Mouse (Mus musculus): ENCODE results near the gene Plekhh3. TPM values are rescaled to one million over a fixed set of nuclear protein-coding genes. Genes with fewer than 3 reads are reported as not detected.
"Not testable (repeated sequence)": the region's sequence is repeated elsewhere in the genome, so short reads cannot be mapped to it uniquely, and the experiment has no call there.

The Plekhh3 gene
- polyA plus RNA-seq, 1 experiment from 2014 or later: 4.6 TPM

DNA sequence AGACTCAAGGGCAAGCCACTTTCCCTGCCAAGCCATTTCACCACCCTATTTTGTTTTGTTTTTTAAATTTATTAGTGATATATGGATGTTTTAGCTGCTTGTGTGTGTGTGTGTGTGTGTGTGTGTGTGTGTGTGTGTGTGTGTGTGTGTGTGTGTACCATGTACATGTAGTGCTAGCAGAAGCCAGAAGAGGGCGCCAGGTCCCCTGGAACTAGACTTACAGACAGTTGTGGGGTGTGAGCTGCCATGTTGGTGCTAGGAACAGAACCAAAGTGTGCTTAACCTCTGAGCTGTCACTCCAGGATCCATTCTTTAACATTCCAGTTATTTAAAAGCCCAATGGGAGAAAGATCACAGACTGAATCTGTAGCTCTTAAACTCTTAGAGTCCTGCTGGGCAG is 44.1 kb downstream of the Plekhh3 start:
- ATAC-seq: no peak
- 83% methylated on average over 1 of the region's 1 CpGs for WGBS
- Histone ChIP-seq H3K27ac (ENCODE audit: low read depth, low read length) (no peak overlapping the region), H3K4me1 (ENCODE audit: control insufficient read depth, insufficient read depth, low read length) (no peaks in the 10 kb centered on the region), H3K4me3 (ENCODE audit: low read depth, low read length) (no peak overlapping the region), H3K4me2 (ENCODE audit: low read length) (no peak overlapping the region), H3K27me3 (replicated peaks; ENCODE audit: control insufficient read depth, insufficient read depth, low read length) (no peaks in the 10 kb centered on the region), H3K36me3 (ENCODE audit: control insufficient read depth, insufficient read depth, low read length) (peaks cover 40% of the 10 kb centered on the region), H3K9me3 (replicated peaks; ENCODE audit: control insufficient read depth, low read length) (no peaks in the 10 kb centered on the region), H3K9ac (ENCODE audit: low read length) (no peak overlapping the region)
- no peak for DNase-seq (ENCODE audit: low spot score)

DNA sequence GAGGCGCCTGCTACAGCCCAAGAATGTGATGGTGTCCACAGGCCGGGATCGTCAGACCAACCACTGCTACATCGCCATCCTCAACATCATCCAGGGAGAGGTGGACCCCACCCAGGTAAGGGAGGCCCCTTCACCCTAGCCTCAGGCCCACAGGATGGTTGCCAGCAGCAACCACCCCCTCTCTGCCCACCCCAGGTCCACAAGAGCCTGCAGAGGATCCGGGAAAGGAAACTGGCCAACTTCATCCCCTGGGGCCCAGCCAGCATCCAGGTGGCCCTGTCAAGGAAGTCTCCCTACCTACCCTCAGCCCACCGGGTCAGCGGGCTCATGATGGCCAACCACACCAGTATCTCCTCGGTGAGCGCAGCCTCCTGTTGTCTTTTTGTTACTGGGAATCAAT is 46.1 kb downstream of the Plekhh3 start:
- not testable (repeated sequence) for H3K4me2 ChIP-seq (ENCODE audit: low read length); H3K4me3 ChIP-seq (ENCODE audit: low read depth, low read length); H3K9ac ChIP-seq (ENCODE audit: low read length); DNase-seq (ENCODE audit: low spot score); H3K4me1 ChIP-seq (ENCODE audit: control insufficient read depth, insufficient read depth, low read length); H3K27ac ChIP-seq (ENCODE audit: low read depth, low read length); H3K9me3 ChIP-seq (replicated peaks; ENCODE audit: control insufficient read depth, low read length); H3K27me3 ChIP-seq (replicated peaks; ENCODE audit: control insufficient read depth, insufficient read depth, low read length); ATAC-seq
- 95% methylated on average over 7 of the region's 9 CpGs for WGBS
- H3K36me3 ChIP-seq (ENCODE audit: control insufficient read depth, insufficient read depth, low read length): peaks cover 40% of the 10 kb centered on the region

DNA sequence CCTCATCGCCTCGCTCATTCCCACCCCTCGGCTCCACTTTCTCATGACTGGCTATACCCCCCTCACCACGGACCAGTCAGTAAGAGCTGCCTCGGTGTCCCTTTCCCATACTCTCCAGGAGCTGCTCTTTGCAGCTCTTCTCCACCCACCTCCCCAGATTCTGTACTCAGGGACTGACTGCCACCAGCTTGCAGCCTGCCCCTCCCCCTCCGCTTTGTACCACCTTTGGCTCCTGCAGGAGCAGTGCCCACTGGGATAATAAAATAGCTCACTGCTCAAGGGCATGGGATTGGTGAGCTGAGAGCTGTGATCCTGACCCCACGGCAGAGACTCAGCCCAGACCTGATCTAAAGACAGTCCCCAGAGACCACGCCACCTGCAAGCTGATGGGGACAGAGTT is 46.7 kb downstream of the Plekhh3 start:
- H3K27me3 ChIP-seq (replicated peaks; ENCODE audit: control insufficient read depth, insufficient read depth, low read length); H3K27ac ChIP-seq (ENCODE audit: low read depth, low read length); ATAC-seq; H3K4me1 ChIP-seq (ENCODE audit: control insufficient read depth, insufficient read depth, low read length); H3K9me3 ChIP-seq (replicated peaks; ENCODE audit: control insufficient read depth, low read length); H3K4me3 ChIP-seq (ENCODE audit: low read depth, low read length); DNase-seq (ENCODE audit: low spot score); H3K4me2 ChIP-seq (ENCODE audit: low read length); H3K9ac ChIP-seq (ENCODE audit: low read length): not testable (repeated sequence)
- peaks cover 40% of the 10 kb centered on the region for H3K36me3 ChIP-seq (ENCODE audit: control insufficient read depth, insufficient read depth, low read length)
- 98% methylated on average over 8 of the region's 8 CpGs for WGBS

DNA sequence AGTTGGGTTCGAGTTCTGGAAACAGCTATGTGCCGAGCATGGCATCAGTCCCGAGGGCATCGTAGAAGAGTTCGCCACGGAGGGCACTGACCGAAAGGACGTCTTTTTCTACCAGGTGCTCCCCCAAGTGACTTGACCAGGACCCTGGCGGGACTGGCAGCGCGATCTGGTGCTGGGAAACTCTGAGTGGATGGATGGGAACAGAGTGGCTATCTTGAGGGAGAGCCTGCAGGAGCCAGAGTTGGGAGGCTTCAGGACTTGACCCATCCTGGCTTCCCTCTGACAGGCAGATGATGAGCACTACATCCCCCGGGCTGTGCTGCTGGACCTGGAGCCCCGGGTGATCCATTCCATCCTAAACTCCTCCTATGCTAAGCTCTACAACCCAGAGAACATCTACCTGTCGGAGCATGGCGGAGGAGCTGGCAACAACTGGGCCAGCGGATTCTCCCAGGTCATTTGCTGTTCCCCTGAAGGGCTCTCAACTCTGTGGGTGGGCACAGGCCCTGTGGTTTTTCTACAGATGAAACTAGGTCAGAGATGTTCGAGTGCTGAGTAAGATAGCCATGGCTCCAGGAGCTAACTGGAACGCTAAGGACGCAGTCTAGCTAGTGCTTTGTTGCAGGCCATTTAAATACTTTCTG is 50.5 kb downstream of the Plekhh3 start:
- ATAC-seq (no peak), DNase-seq (ENCODE audit: low spot score) (no peak)
- Histone ChIP-seq H3K4me1 (ENCODE audit: control insufficient read depth, insufficient read depth, low read length) (peaks cover 21% of the 10 kb centered on the region), H3K4me2 (ENCODE audit: low read length) (peak overlapping the region; percentile 85), H3K27ac (ENCODE audit: low read depth, low read length) (peak overlapping the region; percentile 92), H3K36me3 (ENCODE audit: control insufficient read depth, insufficient read depth, low read length) (peaks cover 37% of the 10 kb centered on the region), H3K9me3 (replicated peaks; ENCODE audit: control insufficient read depth, low read length) (no peaks in the 10 kb centered on the region), H3K27me3 (replicated peaks; ENCODE audit: control insufficient read depth, insufficient read depth, low read length) (no peaks in the 10 kb centered on the region), H3K4me3 (ENCODE audit: low read depth, low read length) (peak overlapping the region; percentile 88), H3K9ac (ENCODE audit: low read length) (peak overlapping the region; percentile 92)
- 21% methylated on average over 19 of the region's 19 CpGs for WGBS

DNA sequence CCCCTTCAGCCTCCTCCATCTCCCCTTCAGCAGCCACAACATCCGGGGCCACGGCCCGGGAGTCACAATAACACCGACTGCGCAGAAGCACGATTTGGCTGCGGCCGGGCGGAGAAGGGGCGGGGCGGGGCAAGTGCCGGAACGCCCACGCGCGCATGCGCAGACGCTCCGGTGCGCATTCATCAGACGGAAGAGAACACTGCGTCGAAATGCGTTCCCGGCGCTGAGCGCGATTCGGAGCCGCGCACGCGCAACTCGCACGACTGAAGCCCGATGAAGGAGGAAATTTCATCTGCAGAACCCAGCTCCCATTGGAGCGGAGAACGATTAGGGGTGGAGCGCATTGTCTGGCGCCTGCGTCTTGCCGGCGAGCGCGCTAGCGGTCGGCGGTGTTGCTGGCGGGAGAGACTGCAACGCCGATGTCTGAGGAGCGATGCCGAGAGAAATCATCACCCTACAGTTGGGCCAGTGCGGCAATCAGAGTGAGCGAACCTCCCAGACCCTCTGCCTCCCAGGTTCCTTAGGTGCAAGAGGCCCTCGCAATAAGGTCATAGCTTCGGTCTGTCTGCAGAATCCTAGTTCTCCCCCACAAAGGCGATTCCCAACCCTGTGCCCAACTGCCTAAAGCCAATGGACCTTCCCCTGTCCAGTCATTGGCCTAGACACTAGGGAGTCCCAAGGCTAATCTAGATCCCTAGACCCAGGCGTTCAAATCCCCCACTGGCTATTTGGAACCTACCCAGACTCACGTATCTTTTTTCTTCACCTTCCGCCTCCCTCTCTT is 51.2 kb downstream of the Plekhh3 start, which contains the start of the genes Retreg3 and Tubg1:
Gene Retreg3 (minus strand): TSS at position 133 of the 784 bp plus-strand sequence.
Gene Tubg1 (plus strand): TSS at position 178 of the 784 bp plus-strand sequence.
- peaks cover 25% of the 10 kb centered on the region for H3K4me1 ChIP-seq (ENCODE audit: control insufficient read depth, insufficient read depth, low read length)
- WGBS: under 1% methylated on average over 61 of the region's 61 CpGs

DNA sequence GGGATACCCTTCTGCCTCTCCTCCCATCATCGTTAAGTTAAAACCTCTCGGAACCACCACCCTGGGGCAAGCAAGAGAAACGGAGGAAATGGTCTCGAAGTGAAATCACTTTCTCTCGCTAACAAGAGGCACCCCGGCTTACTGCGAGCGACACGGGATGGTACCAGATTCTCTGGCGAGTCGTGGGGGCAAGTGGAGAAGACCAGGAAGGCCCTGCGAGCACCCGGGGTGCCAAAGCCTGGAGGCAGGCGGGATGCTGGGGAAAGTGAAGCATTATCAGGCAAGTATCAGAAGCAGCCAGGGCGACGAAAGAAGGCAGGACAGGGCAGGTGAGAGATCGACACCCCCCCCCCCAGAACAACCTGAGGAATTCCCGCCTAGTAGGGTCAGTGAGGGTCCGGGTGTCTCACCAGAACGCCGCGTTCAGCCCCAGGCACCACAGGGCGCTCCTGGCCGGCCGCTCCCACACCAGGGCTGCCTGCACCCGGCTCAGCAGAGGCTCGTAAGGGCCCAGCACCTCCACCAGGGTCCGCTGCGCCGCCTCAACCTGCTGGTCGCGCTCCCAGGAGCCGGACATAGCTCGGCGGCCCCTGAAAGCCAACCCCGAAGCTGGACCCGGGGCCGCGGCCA is 51.9 kb downstream of the Plekhh3 start:
- peaks cover 25% of the 10 kb centered on the region; the same call in 1 of the 2 replicates for H3K36me3 ChIP-seq (ENCODE audit: control insufficient read depth, insufficient read depth, low read length)
- under 1% methylated on average over 39 of the region's 39 CpGs for WGBS
- H3K9me3 ChIP-seq (replicated peaks; ENCODE audit: control insufficient read depth, low read length): no peaks in the 10 kb centered on the region
- H3K27ac ChIP-seq (ENCODE audit: low read depth, low read length): peak overlapping the region; percentile 85
- DNase-seq (ENCODE audit: low spot score): no peak
- no peaks in the 10 kb centered on the region for H3K27me3 ChIP-seq (replicated peaks; ENCODE audit: control insufficient read depth, insufficient read depth, low read length)
- H3K9ac ChIP-seq (ENCODE audit: low read length): peak overlapping the region; percentile 96
- H3K4me1 ChIP-seq (ENCODE audit: control insufficient read depth, insufficient read depth, low read length): peaks cover 25% of the 10 kb centered on the region
- peak; percentile 76 for ATAC-seq
- H3K4me3 ChIP-seq (ENCODE audit: low read depth, low read length): peak overlapping the region; percentile 88
- peak overlapping the region; percentile 96 for H3K4me2 ChIP-seq (ENCODE audit: low read length)

More for the DNA sequence above, 51.2 kb downstream of the Plekhh3 start, which contains the start of the genes Retreg3 and Tubg1:
- Histone ChIP-seq H3K9me3 (replicated peaks; ENCODE audit: control insufficient read depth, low read length) (no peaks in the 10 kb centered on the region), H3K27me3 (replicated peaks; ENCODE audit: control insufficient read depth, insufficient read depth, low read length) (no peaks in the 10 kb centered on the region), H3K4me2 (ENCODE audit: low read length) (peak within 1 kb of the TSS; percentile 96), H3K27ac (ENCODE audit: low read depth, low read length) (peak within 1 kb of the TSS; percentile 92), H3K4me3 (ENCODE audit: low read depth, low read length) (peak within 1 kb of the TSS; percentile 88), H3K36me3 (ENCODE audit: control insufficient read depth, insufficient read depth, low read length) (peaks cover 29% of the 10 kb centered on the region; the same call in 1 of the 2 replicates), H3K9ac (ENCODE audit: low read length) (peak within 1 kb of the TSS; percentile 96)
- ATAC-seq (peak; percentile 97), DNase-seq (ENCODE audit: low spot score) (peak; percentile 100)

DNA sequence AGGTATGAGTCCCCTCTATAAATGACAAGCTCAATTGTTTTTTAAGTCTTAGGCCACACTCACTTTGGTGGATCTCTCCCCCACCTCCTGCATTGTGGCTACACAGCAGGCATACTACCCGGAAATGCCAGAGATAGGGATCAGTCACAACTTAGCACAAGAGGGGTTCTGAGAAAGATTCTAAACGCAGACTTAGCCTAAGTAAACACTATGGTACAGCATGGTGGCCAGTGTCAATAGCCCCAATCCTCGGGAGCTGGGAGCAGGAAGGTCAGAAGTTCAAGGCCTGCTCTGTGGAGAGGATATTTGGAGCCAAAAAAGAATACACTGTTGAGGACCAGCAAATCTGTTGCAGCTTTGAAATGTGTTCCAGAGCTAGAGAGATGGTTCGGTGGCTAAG is 53.0 kb downstream of the Plekhh3 start:
- H3K9ac ChIP-seq (ENCODE audit: low read length): peak overlapping the region; percentile 96
- no peak for ATAC-seq
- WGBS: 64% methylated on average over 4 of the region's 4 CpGs
- H3K4me3 ChIP-seq (ENCODE audit: low read depth, low read length): peak overlapping the region; percentile 88
- peaks cover 25% of the 10 kb centered on the region for H3K4me1 ChIP-seq (ENCODE audit: control insufficient read depth, insufficient read depth, low read length)
- H3K4me2 ChIP-seq (ENCODE audit: low read length): peak overlapping the region; percentile 96
- no peaks in the 10 kb centered on the region for H3K27me3 ChIP-seq (replicated peaks; ENCODE audit: control insufficient read depth, insufficient read depth, low read length)
- no peak overlapping the region for H3K27ac ChIP-seq (ENCODE audit: low read depth, low read length)
- H3K36me3 ChIP-seq (ENCODE audit: control insufficient read depth, insufficient read depth, low read length): peaks cover 17% of the 10 kb centered on the region; the same call in 1 of the 2 replicates
- no peak for DNase-seq (ENCODE audit: low spot score)
- no peaks in the 10 kb centered on the region for H3K9me3 ChIP-seq (replicated peaks; ENCODE audit: control insufficient read depth, low read length)

DNA sequence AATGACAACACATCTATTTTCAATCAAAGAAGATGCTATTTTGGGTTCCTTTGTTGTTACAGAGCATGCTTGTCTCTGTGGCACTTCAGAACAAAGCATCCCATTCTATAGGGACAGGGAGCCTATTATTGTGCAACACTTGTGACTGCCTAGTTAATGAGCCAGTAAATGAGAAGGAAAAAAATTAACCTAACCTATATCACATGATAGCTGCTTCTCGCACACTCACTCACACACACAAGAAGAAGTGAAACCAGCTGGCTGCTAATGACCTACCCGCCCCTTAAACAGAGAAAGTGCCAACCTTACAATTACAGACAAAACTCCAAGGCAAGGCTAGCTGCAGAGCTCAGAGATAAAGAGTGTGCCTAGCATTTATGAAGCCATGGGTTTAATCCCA is 55.6 kb downstream of the Plekhh3 start:
- Histone ChIP-seq H3K4me1 (ENCODE audit: control insufficient read depth, insufficient read depth, low read length) (peaks cover 18% of the 10 kb centered on the region), H3K27ac (ENCODE audit: low read depth, low read length) (peak overlapping the region; percentile 52; the same call in 1 of the 2 replicates), H3K9me3 (replicated peaks; ENCODE audit: control insufficient read depth, low read length) (no peaks in the 10 kb centered on the region), H3K27me3 (replicated peaks; ENCODE audit: control insufficient read depth, insufficient read depth, low read length) (no peaks in the 10 kb centered on the region), H3K4me3 (ENCODE audit: low read depth, low read length) (no peak overlapping the region), H3K4me2 (ENCODE audit: low read length) (0 out of 2 replicates have a peak overlapping the region, but pooled peaks have one; percentile 7), H3K9ac (ENCODE audit: low read length) (no peak overlapping the region; the same call in 1 of the 2 replicates), H3K36me3 (ENCODE audit: control insufficient read depth, insufficient read depth, low read length) (peaks cover 9% of the 10 kb centered on the region; the same call in 1 of the 2 replicates)
- WGBS: 10% methylated on average over 2 of the region's 2 CpGs
- peak; percentile 30 for DNase-seq (ENCODE audit: low spot score)
- no peak for ATAC-seq

Measured in forebrain, embryonic 14.5 days (tissue).